Mouse (Mus musculus) neural tube, embryonic 14.5 days (tissue): ENCODE measurements at regions not wholly inside any gene's neighbourhood (a gene's known extent, or its start where the extent isn't known, plus 50 kb on each side); places are given as distances from the start of the nearest gene placed in this dataset.
A peak's percentile ranks its signal among the peaks of the same experiment; 100 is the strongest.

Source experiments
- ATAC-seq: fragments of 200-750 bp; cut with Nextera tagmentation; 2 replicates; pipeline ENCODE4 v1.8.0; 2017; ENCODE audit warnings: low read depth, mild to moderate bottlenecking, moderate TSS enrichment, moderate library complexity
- H3K27ac ChIP-seq: fragments of 300-500 bp; sonication (generic); 2 replicates; pipeline ENCODE4 v1.5.1; 2014; ENCODE audit warnings: low read depth, mild to moderate bottlenecking, control low read depth, low read length, moderate library complexity, mixed read lengths
- H3K27me3 ChIP-seq: fragments of 300-500 bp; sonication (generic); 2 replicates; pipeline ENCODE4 v1.6.1; 2014; ENCODE audit warnings: low read length; ENCODE audit not compliant: control insufficient read depth, insufficient read depth
- H3K36me3 ChIP-seq: fragments of 300-500 bp; sonication (generic); 2 replicates; pipeline ENCODE4 v1.6.1; 2014; ENCODE audit warnings: low read length, mixed read lengths; ENCODE audit not compliant: control insufficient read depth, insufficient read depth
- H3K4me1 ChIP-seq: fragments of 300-500 bp; sonication (generic); 2 replicates; pipeline ENCODE4 v1.6.1; 2014; ENCODE audit warnings: low read length; ENCODE audit not compliant: control insufficient read depth, insufficient read depth
- H3K4me2 ChIP-seq: fragments of 300-500 bp; sonication (generic); 2 replicates; pipeline ENCODE4 v1.6.1; 2014; ENCODE audit warnings: mild to moderate bottlenecking, low read depth, low read length, control low read depth
- H3K4me3 ChIP-seq: fragments of 300-500 bp; sonication (generic); 2 replicates; pipeline ENCODE4 v1.5.1; 2014; ENCODE audit warnings: low read depth, low read length, control low read depth, mixed read lengths
- H3K9ac ChIP-seq: fragments of 300-500 bp; sonication (generic); replicated peaks from 2 replicates; pipeline ENCODE4 v1.6.1; 2014; ENCODE audit warnings: low read depth, mild to moderate bottlenecking, control low read depth, low read length, mixed read lengths
- H3K9me3 ChIP-seq: fragments of 300-500 bp; sonication (generic); 2 replicates; pipeline ENCODE4 v1.6.1; 2016; ENCODE audit warnings: low read length; ENCODE audit not compliant: control insufficient read depth
- WGBS: fragments of 180-500 bp; shearing (Covaris S2); extraction: QIAGEN DNeasy Blood & Tissue Kit; methylation state at CpG from one replicate; pipeline ENCODE4 v1.1.7; 2014; 5-methylcytosine and 5-hydroxymethylcytosine counted together

DNA sequence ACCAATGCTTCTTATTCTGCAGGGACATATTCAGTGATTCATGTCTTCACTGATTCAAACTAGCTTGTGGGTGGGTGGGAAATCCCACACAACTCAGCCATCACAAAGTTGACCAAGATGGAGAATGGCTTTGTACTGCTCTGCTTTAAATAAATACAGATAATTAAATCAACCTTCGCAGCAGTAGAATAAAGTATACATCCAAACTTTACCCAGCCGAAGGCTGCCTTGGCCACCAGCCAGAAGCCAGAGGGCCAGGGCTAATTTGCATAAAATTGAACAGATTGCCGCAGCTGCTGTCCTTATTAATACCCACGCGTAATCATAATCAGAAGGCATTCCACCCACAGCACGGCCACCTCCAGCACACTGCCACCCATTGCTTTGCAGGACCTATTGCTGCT, 623.8 kb upstream of the Fam241a start:
- Histone ChIP-seq H3K27me3 (no peaks in the 10 kb centered on the region), H3K27ac (no peak overlapping the region), H3K4me2 (peak overlapping the region; percentile 31), H3K4me3 (no peak overlapping the region), H3K9me3 (no peaks in the 10 kb centered on the region), H3K9ac (no peak overlapping the region), H3K4me1 (no peaks in the 10 kb centered on the region), H3K36me3 (no peaks in the 10 kb centered on the region)
- 25% methylated on average over 6 of the region's 6 CpGs for WGBS
- peak; percentile 75 for ATAC-seq

DNA sequence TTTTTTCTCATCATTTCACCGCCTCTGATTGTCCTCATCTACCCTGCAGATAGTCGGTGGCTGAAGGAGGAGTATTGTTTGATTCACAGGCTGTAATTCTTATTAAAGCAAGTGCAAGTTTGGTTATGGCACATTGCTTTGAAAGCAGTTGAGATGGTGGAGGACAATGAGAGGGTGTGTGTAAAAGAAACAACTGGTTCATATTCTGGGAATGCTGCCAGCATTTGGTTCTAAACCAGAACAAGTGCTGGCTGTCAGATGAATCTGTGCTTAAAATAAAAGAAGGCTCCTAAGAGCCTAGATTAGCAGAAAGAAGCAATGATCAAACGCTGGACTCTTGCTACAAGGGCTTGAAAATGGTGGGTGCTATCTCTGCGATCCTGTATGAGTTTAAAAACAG, 622.7 kb upstream of the Fam241a start:
- Histone ChIP-seq H3K36me3 (no peaks in the 10 kb centered on the region), H3K9me3 (no peaks in the 10 kb centered on the region), H3K27me3 (no peaks in the 10 kb centered on the region), H3K4me3 (no peak overlapping the region), H3K4me1 (no peaks in the 10 kb centered on the region), H3K9ac (no peak overlapping the region), H3K4me2 (no peak overlapping the region), H3K27ac (no peak overlapping the region)
- 70% methylated on average over 4 of the region's 4 CpGs for WGBS
- ATAC-seq: no peak

DNA sequence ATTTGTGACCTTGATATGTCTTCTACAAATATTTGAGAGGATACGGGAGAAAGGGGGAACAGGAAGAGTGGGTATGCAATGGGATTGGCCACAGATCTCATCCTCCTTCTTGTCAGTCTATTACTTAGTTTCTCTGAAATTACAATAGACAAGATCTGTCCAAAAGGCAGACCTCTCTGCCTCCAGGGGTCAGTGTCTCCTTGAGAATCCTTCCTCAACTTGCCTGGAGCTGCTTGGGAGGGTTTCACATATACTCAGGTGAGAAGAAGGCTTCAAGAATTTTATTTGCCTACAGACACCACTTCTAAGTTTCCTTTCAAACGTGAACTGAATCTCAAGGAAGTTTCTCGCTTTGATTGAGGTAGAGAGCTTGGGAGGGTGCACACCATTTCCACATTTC, 575.0 kb upstream of the Fam241a start:
- Histone ChIP-seq H3K27ac (no peak overlapping the region), H3K4me2 (no peak overlapping the region), H3K4me1 (no peaks in the 10 kb centered on the region), H3K9me3 (no peaks in the 10 kb centered on the region), H3K27me3 (no peaks in the 10 kb centered on the region), H3K36me3 (no peaks in the 10 kb centered on the region), H3K4me3 (no peak overlapping the region), H3K9ac (no peak overlapping the region)
- no peak for ATAC-seq
- WGBS: 67% methylated on average over 3 of the region's 3 CpGs

DNA sequence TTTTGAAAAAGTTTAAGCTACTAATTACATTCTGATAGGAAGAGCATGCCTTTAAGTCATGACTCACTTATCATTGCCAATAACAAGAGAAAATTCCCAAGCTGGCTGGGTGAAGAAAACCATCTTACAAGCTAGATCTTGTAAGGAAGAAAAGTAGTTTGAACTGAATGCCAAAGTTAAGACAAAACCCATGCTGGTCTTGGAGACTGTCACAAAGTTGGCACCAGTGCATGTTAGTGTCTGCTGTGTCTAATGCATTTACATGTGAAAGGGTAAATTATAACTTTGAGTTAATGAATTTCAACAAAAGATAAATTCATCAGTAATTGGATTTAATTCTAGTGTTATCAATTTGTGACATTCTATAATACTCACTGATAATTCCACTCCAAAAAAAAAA, 533.6 kb upstream of the Fam241a start:
- no peak overlapping the region for H3K4me3 ChIP-seq
- no peak overlapping the region for H3K4me2 ChIP-seq
- ATAC-seq: no peak
- no peaks in the 10 kb centered on the region for H3K27me3 ChIP-seq
- no peaks in the 10 kb centered on the region for H3K36me3 ChIP-seq
- no peak overlapping the region for H3K27ac ChIP-seq
- no peaks in the 10 kb centered on the region for H3K9me3 ChIP-seq
- H3K4me1 ChIP-seq: no peaks in the 10 kb centered on the region
- H3K9ac ChIP-seq: no peak overlapping the region

DNA sequence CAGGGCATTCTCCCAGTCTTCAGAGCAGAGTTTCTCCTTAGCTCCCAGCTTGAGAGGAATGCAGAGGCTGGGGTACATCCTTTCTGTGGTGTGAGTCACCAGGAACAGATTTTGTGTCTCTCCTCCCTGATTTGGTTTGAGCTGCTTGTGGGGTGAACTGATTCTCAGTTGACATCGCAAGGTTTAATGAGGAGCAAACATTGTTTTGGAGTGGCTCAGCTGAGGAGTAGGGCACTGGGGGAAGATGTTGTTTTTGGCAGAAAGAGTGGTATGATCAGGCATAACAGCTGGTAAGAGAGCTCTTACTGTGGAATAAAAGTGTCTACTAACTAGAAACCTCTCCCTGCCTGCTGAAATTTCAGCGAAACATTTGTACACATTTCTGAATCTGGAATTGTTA, 519.4 kb upstream of the Fam241a start:
- Histone ChIP-seq H3K27ac (no peak overlapping the region), H3K4me3 (no peak overlapping the region), H3K36me3 (no peaks in the 10 kb centered on the region), H3K9me3 (no peaks in the 10 kb centered on the region), H3K9ac (no peak overlapping the region), H3K27me3 (no peaks in the 10 kb centered on the region), H3K4me1 (no peaks in the 10 kb centered on the region), H3K4me2 (no peak overlapping the region)
- WGBS: 87% methylated on average over 2 of the region's 2 CpGs
- ATAC-seq: no peak

DNA sequence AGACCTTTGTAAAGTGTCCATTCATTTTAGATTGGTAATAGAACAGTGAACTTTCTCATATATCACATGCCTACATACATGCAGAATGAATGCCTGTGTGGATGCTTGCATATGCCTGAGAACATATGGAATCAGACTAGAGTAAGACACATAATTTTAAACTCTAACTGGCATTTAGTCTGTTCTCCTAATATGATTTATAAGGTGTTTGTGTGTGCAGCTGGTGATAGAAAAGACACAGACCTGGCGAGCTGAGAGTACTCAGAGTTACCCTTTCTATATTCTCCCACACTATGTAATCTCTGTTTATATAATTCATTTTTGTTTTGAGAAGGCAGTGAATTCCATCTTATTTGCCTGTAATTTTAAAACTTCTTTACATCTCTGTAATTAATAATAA, 517.4 kb upstream of the Fam241a start:
- H3K27ac ChIP-seq: no peak overlapping the region
- H3K27me3 ChIP-seq: no peaks in the 10 kb centered on the region
- 68% methylated on average over 1 of the region's 1 CpGs for WGBS
- H3K36me3 ChIP-seq: no peaks in the 10 kb centered on the region
- H3K4me1 ChIP-seq: no peaks in the 10 kb centered on the region
- H3K4me3 ChIP-seq: no peak overlapping the region
- H3K9ac ChIP-seq: no peak overlapping the region
- ATAC-seq: no peak
- H3K9me3 ChIP-seq: no peaks in the 10 kb centered on the region
- H3K4me2 ChIP-seq: no peak overlapping the region

DNA sequence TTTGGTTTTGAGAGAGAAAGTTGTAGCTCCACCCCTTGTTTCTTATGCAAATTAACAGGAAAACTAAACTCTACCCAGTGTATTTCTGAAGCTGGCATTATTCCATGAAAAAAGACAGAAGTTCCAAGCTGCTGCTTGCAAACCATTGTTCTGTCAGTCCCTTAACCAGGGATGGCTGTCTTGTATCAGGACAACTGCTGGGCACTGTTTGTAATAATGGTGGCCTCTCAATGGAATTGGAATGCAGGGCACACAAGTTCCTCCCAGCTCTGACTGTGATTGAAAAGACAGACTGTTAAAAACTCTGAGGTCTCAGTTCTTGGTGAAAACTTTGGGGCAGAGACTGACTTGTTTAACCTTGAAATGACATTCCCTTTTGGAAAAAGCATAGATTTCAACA, 516.0 kb upstream of the Fam241a start:
- Histone ChIP-seq H3K4me3 (no peak overlapping the region), H3K27me3 (no peaks in the 10 kb centered on the region), H3K4me1 (no peaks in the 10 kb centered on the region), H3K27ac (no peak overlapping the region), H3K36me3 (no peaks in the 10 kb centered on the region), H3K9ac (no peak overlapping the region), H3K9me3 (no peaks in the 10 kb centered on the region), H3K4me2 (no peak overlapping the region)
- ATAC-seq: no peak

DNA sequence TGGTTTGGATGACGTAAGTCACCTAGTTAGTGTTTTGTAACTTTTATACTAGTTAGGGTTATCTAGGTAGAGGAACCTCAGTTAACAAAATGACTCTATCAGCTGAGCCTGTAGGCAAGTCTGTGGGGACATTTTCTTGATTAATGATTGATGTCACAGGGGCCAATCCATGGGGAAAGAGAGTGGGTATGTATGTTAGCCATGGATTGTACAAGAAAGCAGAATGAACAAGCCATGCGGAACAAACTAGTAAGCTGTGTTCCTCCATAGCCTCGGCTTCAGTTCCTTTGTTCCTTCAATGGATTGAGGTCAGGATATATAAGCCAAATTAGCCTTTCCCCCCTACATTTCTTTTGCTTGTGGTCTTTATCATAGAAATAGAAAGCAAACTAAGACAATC, 498.7 kb upstream of the Fam241a start:
- ATAC-seq: no peak
- 74% methylated on average over 3 of the region's 3 CpGs for whole genome bisulfite sequencing
- Histone ChIP-seq H3K36me3 (no peaks in the 10 kb centered on the region), H3K9me3 (no peaks in the 10 kb centered on the region), H3K27me3 (no peaks in the 10 kb centered on the region), H3K27ac (no peak overlapping the region), H3K4me2 (no peak overlapping the region), H3K4me1 (no peaks in the 10 kb centered on the region), H3K4me3 (no peak overlapping the region), H3K9ac (no peak overlapping the region)

DNA sequence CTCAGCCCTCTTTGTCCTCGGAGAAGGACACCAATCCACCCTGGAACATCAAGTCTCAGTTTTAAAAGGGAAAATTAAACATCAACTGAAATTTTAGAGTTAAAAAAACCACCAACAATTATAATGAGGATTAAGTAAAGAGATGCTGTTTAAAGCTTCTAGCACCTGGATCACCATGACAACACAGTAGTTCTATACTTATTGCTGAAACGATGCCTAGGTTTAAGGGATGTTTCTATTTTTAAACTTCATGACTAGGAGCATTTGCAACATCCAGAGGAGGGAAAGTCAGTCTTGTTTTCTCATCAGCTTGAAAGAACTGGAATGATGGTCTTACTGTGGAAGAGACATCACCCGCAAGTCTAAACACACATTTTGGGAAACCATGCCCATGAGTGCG, 484.5 kb upstream of the Fam241a start:
- Histone ChIP-seq H3K36me3 (no peaks in the 10 kb centered on the region), H3K4me3 (no peak overlapping the region), H3K4me1 (no peaks in the 10 kb centered on the region), H3K9me3 (no peaks in the 10 kb centered on the region), H3K27me3 (no peaks in the 10 kb centered on the region), H3K9ac (no peak overlapping the region), H3K27ac (no peak overlapping the region), H3K4me2 (no peak overlapping the region)
- no peak for ATAC-seq
- WGBS: 93% methylated on average over 4 of the region's 4 CpGs

DNA sequence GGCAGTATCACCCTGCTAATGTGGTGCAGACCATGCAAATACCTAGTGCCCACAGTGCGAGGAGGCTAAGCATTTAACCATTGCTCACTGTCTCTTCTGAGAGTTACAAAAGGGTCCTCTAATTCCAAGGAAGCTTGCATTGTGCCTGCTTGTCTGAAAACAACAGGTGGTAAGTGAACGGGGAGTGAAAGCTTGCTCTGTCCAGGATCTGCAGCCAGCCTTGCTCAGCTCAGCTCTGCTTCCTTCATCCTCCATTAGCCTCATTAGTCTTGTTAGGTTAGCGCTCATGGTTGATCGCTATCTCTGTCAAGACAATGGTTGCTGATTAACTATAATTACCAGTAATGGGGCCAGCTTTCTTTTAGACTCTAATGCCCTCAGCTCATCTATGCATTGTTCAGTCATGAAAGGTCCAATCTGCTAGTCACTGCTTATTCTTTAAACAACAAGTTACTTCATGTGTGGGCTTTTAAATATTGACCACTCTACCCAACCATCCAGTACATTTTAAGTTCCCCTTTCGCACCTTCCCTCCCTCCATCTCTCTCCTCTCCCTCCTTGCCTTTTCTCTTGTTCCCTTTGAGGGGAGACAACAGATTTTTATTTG, 473.5 kb upstream of the Fam241a start:
- Histone ChIP-seq H3K27ac (no peak overlapping the region), H3K9ac (no peak overlapping the region), H3K4me3 (no peak overlapping the region), H3K9me3 (no peaks in the 10 kb centered on the region), H3K27me3 (no peaks in the 10 kb centered on the region), H3K36me3 (no peaks in the 10 kb centered on the region), H3K4me2 (no peak overlapping the region), H3K4me1 (no peaks in the 10 kb centered on the region)
- ATAC-seq: no peak
- 11% methylated on average over 5 of the region's 5 CpGs for WGBS
